10 mouse cellular contexts compared by ENCODE assay signal in the genomic region with DNA sequence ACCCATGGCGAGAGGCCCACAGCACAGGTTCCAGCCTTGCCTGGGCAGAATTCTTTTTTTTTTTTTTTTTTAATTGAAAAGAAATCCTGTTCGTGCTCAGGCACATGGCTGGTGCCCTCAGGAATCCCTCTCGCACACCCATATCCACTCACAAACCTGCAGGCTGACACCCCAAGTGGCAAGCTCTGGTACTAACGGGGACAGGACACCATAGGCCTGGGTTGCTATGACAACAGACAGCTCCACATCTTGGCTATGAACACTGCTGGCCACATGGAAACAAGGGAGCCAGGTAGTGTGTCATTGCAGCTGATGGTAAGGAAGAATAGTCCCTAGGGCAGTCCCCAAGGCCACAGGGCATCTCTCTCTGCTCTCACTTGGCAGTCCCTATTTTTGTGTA. TPM values are rescaled to one million over a fixed set of nuclear protein-coding genes. Genes with fewer than 3 reads are reported as not detected.
DNase-seq lines count a peak whose midpoint lies in the region; ATAC-seq lines count a peak whose summit lies in the region.
"Had no signal": no experiment of that assay in that cellular context is flagged by ENCODE, and none has a peak within 500 bp of the region (broad histone marks: within the 10 kb centered on the region; RNA-seq: fewer than 3 reads in every experiment).

No protein-coding gene starts in this region.

- no peaks in the 10 kb centered on the region for H3K36me3 ChIP-seq in midbrain, embryonic 11.5 days (ENCODE audit: control insufficient read depth, insufficient read depth, low read length)
- H3K36me3 ChIP-seq: heart, embryonic 15.5 days had no signal

- H3K4me3 ChIP-seq in midbrain, embryonic 11.5 days (ENCODE audit: low read depth, low read length) = no peak overlapping the region
- H3K4me3 ChIP-seq: heart, embryonic 15.5 days had no signal

- H3K9me3 ChIP-seq in midbrain, embryonic 11.5 days (ENCODE audit: control insufficient read depth, low read length) = no peaks in the 10 kb centered on the region
- H3K9me3 ChIP-seq: heart, embryonic 15.5 days had no signal

- no peaks in the 10 kb centered on the region for H3K27me3 ChIP-seq in midbrain, embryonic 11.5 days (ENCODE audit: control insufficient read depth, insufficient read depth, low read length)
- H3K27me3 ChIP-seq: heart, embryonic 15.5 days; Patski had no signal

- peaks cover 8% of the 10 kb centered on the region; the same call in 1 of the 2 replicates for H3K4me1 ChIP-seq in midbrain, embryonic 11.5 days (ENCODE audit: control insufficient read depth, insufficient read depth, low read length)

- peak; percentile 72; the same call in 1 of the 2 replicates for ATAC-seq in midbrain, embryonic 11.5 days (ENCODE audit: low FRiP score)
- ATAC-seq: Patski had no signal

- WGBS in midbrain, embryonic 11.5 days = 46% methylated on average over 4 of the region's 4 CpGs

- no peak overlapping the region for H3K27ac ChIP-seq in midbrain, embryonic 11.5 days (ENCODE audit: low read depth, low read length)
- H3K27ac ChIP-seq: heart, embryonic 15.5 days had no signal

- H3K9ac ChIP-seq in midbrain, embryonic 11.5 days (ENCODE audit: low read length) = no peak overlapping the region
- H3K9ac ChIP-seq: heart, embryonic 15.5 days had no signal

- no peak overlapping the region for H3K4me2 ChIP-seq in midbrain, embryonic 11.5 days
- H3K4me2 ChIP-seq: heart, embryonic 15.5 days had no signal

- DNase-seq in kidney, postnatal 10 days = peak; percentile 18
- DNase-seq in kidney, adult 9 months = no peak
- peak; percentile 92 for DNase-seq in brain, adult 2 months (ENCODE audit: low read depth, low spot score)
- peak; percentile 45 to 54 for DNase-seq in frontal cortex, adult 2 months (ENCODE audit: extremely low spot score in 1 of 2, low spot score in 1 of 2)
- DNase-seq in midbrain, embryonic 11.5 days (ENCODE audit: low spot score, missing footprints) = no peak
- DNase-seq in spleen, postnatal 4 days (ENCODE audit: low spot score in 2 of 2) = no peak
- DNase-seq in T-cell, adult 2 months (ENCODE audit: low spot score) = no peak
- DNase-seq in yolk sac, embryonic 10.5 days (ENCODE audit: low spot score) = no peak

RNA-seq across cellular contexts. Expression of a gene that starts 15.9 kb away (rescaled TPM):
- 47.8 and 53.3 TPM in 2 replicates for polyA plus RNA-seq in frontal cortex, adult 2 months (2012; rRNA removed)
- 19.0 and 23.9 TPM in 2 replicates for polyA plus RNA-seq in midbrain, embryonic 11.5 days (2014; fragmentation: Nextera tagmentation; extraction: Ambion mirVana)

RNA-seq across cellular contexts. Expression of a gene that starts 42.7 kb away (rescaled TPM):
- polyA plus RNA-seq in frontal cortex, adult 2 months (2012; rRNA removed) = 5.8 and 6.4 TPM in 2 replicates
- polyA plus RNA-seq in midbrain, embryonic 11.5 days (2014; fragmentation: Nextera tagmentation; extraction: Ambion mirVana) = 5.8 and 6.0 TPM in 2 replicates

Comparison
In these comparisons a context has a peak if more than half of its experiments do, and no peak if none do; other contexts are left out.
1. DNase-seq: peak in kidney, postnatal 10 days (single experiment), brain, adult 2 months (single experiment) and frontal cortex, adult 2 months (2 of 2); none in kidney, adult 9 months (single experiment), midbrain, embryonic 11.5 days (single experiment), spleen, postnatal 4 days (0 of 2), T-cell, adult 2 months (single experiment) and yolk sac, embryonic 10.5 days (single experiment).